Mouse (Mus musculus) heart, embryonic 16.5 days (tissue): Measurements from ENCODE around the gene Clcf1. TPM values are rescaled to one million over a fixed set of nuclear protein-coding genes. Genes with fewer than 3 reads are reported as not detected.
A peak's percentile ranks its signal among the peaks of the same experiment; 100 is the strongest.

Experiments used
- ATAC-seq: fragments of 200-750 bp; cut with Nextera tagmentation; replicated peaks from 2 replicates; pipeline ENCODE4 v1.8.0; 2017; ENCODE audit warnings: moderate number of reproducible peaks; ENCODE audit not compliant: insufficient read depth, low FRiP score; ENCODE audit errors: extremely low read depth
- H3K27ac ChIP-seq: fragments of 300-500 bp; sonication (generic); 2 replicates; pipeline ENCODE4 v1.5.1; 2014; ENCODE audit warnings: mild to moderate bottlenecking, low read length, control low read depth, moderate library complexity
- H3K27me3 ChIP-seq: fragments of 300-500 bp; sonication (generic); 2 replicates; pipeline ENCODE4 v1.6.1; 2014; ENCODE audit warnings: low read length, mixed read lengths; ENCODE audit not compliant: control insufficient read depth, insufficient read depth
- H3K36me3 ChIP-seq: fragments of 300-500 bp; sonication (generic); 2 replicates; pipeline ENCODE4 v1.6.1; 2014; ENCODE audit not compliant: control insufficient read depth, insufficient read depth
- H3K4me1 ChIP-seq: fragments of 300-500 bp; sonication (generic); 2 replicates; pipeline ENCODE4 v1.6.1; 2014; ENCODE audit warnings: low read length, mixed read lengths; ENCODE audit not compliant: control insufficient read depth, insufficient read depth
- H3K4me2 ChIP-seq: fragments of 300-500 bp; sonication (generic); 2 replicates; pipeline ENCODE4 v1.6.1; 2014; ENCODE audit warnings: low read depth, mild to moderate bottlenecking, control low read depth, low read length
- H3K4me3 ChIP-seq: fragments of 300-500 bp; sonication (generic); 2 replicates; pipeline ENCODE4 v1.5.1; 2014; ENCODE audit warnings: mild to moderate bottlenecking, control low read depth, low read length
- H3K9ac ChIP-seq: fragments of 300-500 bp; sonication (generic); 2 replicates; pipeline ENCODE4 v1.6.1; 2014; ENCODE audit warnings: low read length, control low read depth
- H3K9me3 ChIP-seq: fragments of 300-500 bp; sonication (generic); replicated peaks from 2 replicates; pipeline ENCODE4 v1.6.1; 2016; ENCODE audit warnings: low read length; ENCODE audit not compliant: control insufficient read depth
- WGBS: fragments of 180-500 bp; shearing (Covaris S2); extraction: QIAGEN DNeasy Blood & Tissue Kit; methylation state at CpG from one replicate; pipeline ENCODE4 v1.1.7; 2014; 5-methylcytosine and 5-hydroxymethylcytosine counted together
- polyA plus RNA-seq: library from polyadenylated mRNA; unstranded; fragments of >200 nt; fragmentation: Nextera tagmentation; extraction: Ambion mirVana; gene quantifications from 2 replicates; pipeline ENCODE4 v1.2.1, GENCODE M21; 2015

Gene Clcf1
- polyA plus RNA-seq, 1 experiment from 2014 or later, result 1.5 TPM

DNA sequence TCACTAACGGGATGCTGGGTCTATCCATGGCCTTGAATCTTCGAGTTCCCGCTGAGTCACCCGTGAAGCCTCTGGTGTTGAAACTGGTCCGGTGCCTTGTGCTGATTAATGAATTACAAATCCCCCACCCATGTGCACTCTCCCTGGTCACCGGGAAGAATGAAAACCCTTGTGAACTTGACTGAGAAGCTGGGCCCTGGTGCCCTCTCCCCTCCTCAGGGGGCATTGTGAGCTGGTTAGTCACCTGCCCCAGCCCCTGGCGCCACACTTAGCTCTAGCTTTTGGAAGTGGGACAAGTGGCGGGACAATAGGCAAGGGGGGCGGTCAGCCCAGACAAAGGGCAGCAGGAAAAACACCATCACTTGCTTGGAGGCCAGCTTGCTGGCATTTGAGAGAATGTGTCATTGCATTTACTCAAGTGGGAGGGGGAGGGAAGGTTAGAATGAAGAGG lies 489 bp upstream of the Clcf1 start:
- H3K36me3 ChIP-seq, result no peaks in the 10 kb centered on the region
- no peak overlapping the region for H3K27ac ChIP-seq
- H3K4me1 ChIP-seq, result peaks cover 19% of the 10 kb centered on the region
- peak overlapping the region; percentile 99 for H3K4me2 ChIP-seq
- H3K9ac ChIP-seq, result no peak overlapping the region
- WGBS, result 10% methylated on average over 9 of the region's 9 CpGs
- no peak for ATAC-seq
- H3K9me3 ChIP-seq, result no peaks in the 10 kb centered on the region
- peak overlapping the region; percentile 73 for H3K4me3 ChIP-seq
- H3K27me3 ChIP-seq, result peaks cover 41% of the 10 kb centered on the region

- peaks cover 39% of the 10 kb centered on the region for H3K27me3 ChIP-seq
- 0% methylated on average over 69 of the region's 81 CpGs for WGBS
- ATAC-seq, result peak; percentile 38
- H3K9ac ChIP-seq, result peak overlapping the region; percentile 84
- peak overlapping the region; percentile 99 for H3K4me2 ChIP-seq
- no peaks in the 10 kb centered on the region for H3K36me3 ChIP-seq
- H3K9me3 ChIP-seq, result no peaks in the 10 kb centered on the region
- H3K4me1 ChIP-seq, result peaks cover 19% of the 10 kb centered on the region
- H3K4me3 ChIP-seq, result peak overlapping the region; percentile 73
- peak overlapping the region; percentile 61 for H3K27ac ChIP-seq
Measured at GRCm38 (mm10) chr19:4214771-4215450, 873 bp downstream of the Clcf1 start.

DNA sequence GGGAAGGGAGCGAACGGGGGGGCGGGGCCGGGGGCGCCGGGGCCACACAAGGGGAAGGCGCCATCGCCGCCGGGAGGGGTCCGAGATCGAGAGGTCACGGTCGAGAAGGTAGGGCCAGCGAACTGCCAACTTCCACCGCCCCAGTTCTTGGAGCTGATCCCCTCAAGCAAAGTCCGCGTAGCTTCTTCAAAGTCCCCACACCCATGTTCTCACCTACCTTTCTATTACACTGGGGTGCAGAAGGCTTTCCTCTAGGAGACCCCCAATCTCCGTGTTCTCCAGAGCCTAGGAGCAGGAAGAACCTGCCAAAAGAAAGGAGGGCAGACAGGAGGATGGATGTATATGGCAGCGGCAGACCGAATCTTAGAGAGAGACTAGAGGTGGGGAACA lies 1.4 kb downstream of the Clcf1 start:
- Histone ChIP-seq H3K27me3 (peaks cover 38% of the 10 kb centered on the region), H3K4me3 (peak overlapping the region; percentile 73), H3K27ac (peak overlapping the region; percentile 61), H3K9me3 (no peaks in the 10 kb centered on the region), H3K4me2 (peak overlapping the region; percentile 99), H3K4me1 (peaks cover 25% of the 10 kb centered on the region), H3K36me3 (no peaks in the 10 kb centered on the region), H3K9ac (peak overlapping the region; percentile 84)
- WGBS, result 3% methylated on average over 16 of the region's 21 CpGs
- no peak for ATAC-seq

GRCm38 (mm10) chr19:4216041-4216685 lies 2.1 kb downstream of the Clcf1 start:
- Histone ChIP-seq H3K27ac (0 out of 2 replicates have a peak overlapping the region, but pooled peaks have one; percentile 25), H3K27me3 (peaks cover 34% of the 10 kb centered on the region), H3K9me3 (no peaks in the 10 kb centered on the region), H3K4me1 (peaks cover 32% of the 10 kb centered on the region), H3K4me2 (peak overlapping the region; percentile 48), H3K4me3 (no peak overlapping the region), H3K9ac (no peak overlapping the region), H3K36me3 (no peaks in the 10 kb centered on the region)
- WGBS, result 17% methylated on average over 14 of the region's 14 CpGs
- no peak; the same call in 1 of the 2 replicates for ATAC-seq

GRCm38 (mm10) chr19:4217140-4217539 lies 3.1 kb downstream of the Clcf1 start:
- H3K4me1 ChIP-seq, result peaks cover 34% of the 10 kb centered on the region
- H3K27ac ChIP-seq, result no peak overlapping the region
- H3K9ac ChIP-seq, result no peak overlapping the region
- H3K4me2 ChIP-seq, result no peak overlapping the region
- H3K4me3 ChIP-seq, result no peak overlapping the region
- 23% methylated on average over 5 of the region's 5 CpGs for WGBS
- peaks cover 29% of the 10 kb centered on the region for H3K27me3 ChIP-seq
- ATAC-seq, result no peak
- no peaks in the 10 kb centered on the region for H3K9me3 ChIP-seq
- no peaks in the 10 kb centered on the region for H3K36me3 ChIP-seq

- 49% methylated on average over 3 of the region's 3 CpGs for WGBS
- ATAC-seq, result no peak
- Histone ChIP-seq H3K4me1 (peaks cover 33% of the 10 kb centered on the region), H3K9ac (no peak overlapping the region), H3K27ac (no peak overlapping the region), H3K27me3 (peaks cover 28% of the 10 kb centered on the region), H3K9me3 (no peaks in the 10 kb centered on the region), H3K4me3 (no peak overlapping the region), H3K36me3 (no peaks in the 10 kb centered on the region), H3K4me2 (no peak overlapping the region)
Measured at GRCm38 (mm10) chr19:4217855-4218254, 3.8 kb downstream of the Clcf1 start.

DNA sequence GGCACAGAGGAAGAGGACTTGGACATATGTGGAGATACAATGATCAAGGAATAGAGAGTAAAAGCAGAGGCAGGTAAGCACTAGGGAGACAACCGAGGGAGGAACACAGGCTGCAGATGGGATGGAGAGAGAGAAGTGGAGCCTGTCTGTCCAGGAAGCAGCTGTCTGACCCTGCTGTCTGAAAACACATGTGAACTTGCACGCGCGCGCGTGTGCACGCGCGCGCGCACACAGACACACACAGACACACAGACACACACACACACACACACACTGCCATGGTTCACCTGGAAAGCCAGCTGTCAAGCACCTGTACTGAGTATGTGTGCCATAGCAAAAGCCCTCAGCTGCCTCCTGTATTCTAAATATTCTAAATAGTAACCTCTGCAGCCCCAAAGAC lies 4.3 kb downstream of the Clcf1 start:
- Histone ChIP-seq H3K27me3 (peaks cover 23% of the 10 kb centered on the region), H3K36me3 (no peaks in the 10 kb centered on the region), H3K27ac (no peak overlapping the region), H3K4me1 (peaks cover 30% of the 10 kb centered on the region), H3K4me2 (no peak overlapping the region), H3K9ac (no peak overlapping the region), H3K9me3 (no peaks in the 10 kb centered on the region), H3K4me3 (no peak overlapping the region)
- 77% methylated on average over 11 of the region's 11 CpGs for WGBS
- ATAC-seq, result no peak

- ATAC-seq, result no peak
- no peak overlapping the region for H3K9ac ChIP-seq
- H3K9me3 ChIP-seq, result no peaks in the 10 kb centered on the region
- no peak overlapping the region for H3K4me3 ChIP-seq
- peaks cover 20% of the 10 kb centered on the region for H3K27me3 ChIP-seq
- H3K4me1 ChIP-seq, result peaks cover 25% of the 10 kb centered on the region
- WGBS, result 76% methylated on average over 1 of the region's 1 CpGs
- H3K4me2 ChIP-seq, result no peak overlapping the region
- no peak overlapping the region for H3K27ac ChIP-seq
- no peaks in the 10 kb centered on the region for H3K36me3 ChIP-seq
Measured at GRCm38 (mm10) chr19:4218784-4219183, 4.7 kb downstream of the Clcf1 start.

DNA sequence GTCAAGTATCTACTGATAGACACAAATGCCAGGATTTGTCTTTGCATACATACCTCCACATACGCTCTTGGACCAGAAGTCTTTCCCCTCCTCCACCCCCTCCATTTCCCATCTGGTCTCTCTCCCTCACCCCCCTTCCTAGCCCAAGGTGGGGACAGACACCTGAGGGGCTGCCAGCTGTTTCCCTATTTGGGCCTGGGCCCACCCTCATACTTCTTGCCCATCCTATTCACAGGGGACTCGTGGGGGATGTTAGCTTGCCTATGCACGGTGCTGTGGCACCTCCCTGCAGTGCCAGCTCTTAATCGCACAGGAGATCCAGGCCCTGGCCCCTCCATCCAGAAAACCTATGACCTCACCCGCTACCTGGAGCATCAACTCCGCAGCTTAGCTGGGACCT lies 5.9 kb downstream of the Clcf1 start:
- H3K9me3 ChIP-seq, result no peaks in the 10 kb centered on the region
- H3K9ac ChIP-seq, result no peak overlapping the region
- no peak overlapping the region for H3K4me3 ChIP-seq
- 74% methylated on average over 6 of the region's 6 CpGs for WGBS
- no peak overlapping the region for H3K27ac ChIP-seq
- ATAC-seq, result no peak
- H3K27me3 ChIP-seq, result peaks cover 17% of the 10 kb centered on the region
- H3K4me1 ChIP-seq, result peaks cover 22% of the 10 kb centered on the region
- no peak overlapping the region for H3K4me2 ChIP-seq
- H3K36me3 ChIP-seq, result no peaks in the 10 kb centered on the region
